Mouse (Mus musculus): Measurements from ENCODE around the gene Gtpbp1.

DNA sequence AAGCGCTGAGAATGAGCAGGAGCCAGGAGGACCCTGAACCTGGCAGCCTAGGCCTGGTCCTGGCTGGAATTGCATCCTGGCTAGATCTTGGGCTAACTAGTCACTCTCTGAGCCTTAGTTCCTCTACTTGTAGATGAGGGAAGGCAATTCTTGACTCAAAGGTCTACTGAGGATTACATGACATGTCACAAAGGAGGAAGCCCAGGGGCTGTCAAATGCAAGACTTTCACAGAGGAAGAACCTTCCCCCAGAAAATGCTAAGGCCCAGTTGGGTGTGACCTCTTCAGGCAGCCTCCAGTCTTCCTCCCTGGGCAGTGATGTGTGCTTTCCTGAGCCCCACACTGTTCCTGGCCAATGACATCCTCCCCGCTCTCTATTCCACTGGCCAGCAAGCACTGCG is 66.5 kb downstream of the Gtpbp1 start:
- TF ChIP-seq POLR2A (IDR thresholded peaks at IDR 0.05; ENCODE audit: insufficient read depth, low read depth, low read length) (no peak), CTCF (IDR thresholded peaks at IDR 0.05; ENCODE audit: insufficient read depth, low read depth, low read length) (no peak)
